Mouse (Mus musculus) olfactory bulb, adult 2 months (tissue): ENCODE results near the gene Tmem102. TPM values are rescaled to one million over a fixed set of nuclear protein-coding genes. Genes with fewer than 3 reads are reported as not detected.

Experiments
- H3K27ac ChIP-seq: fragments of 200-500 bp; 2 replicates; pipeline ENCODE4 v1.5.1; 2012; ENCODE audit warnings: low read depth, low read length; ENCODE audit not compliant: insufficient read depth
- H3K4me1 ChIP-seq: fragments of 200-500 bp; 2 replicates; pipeline ENCODE4 v1.6.1; 2012; ENCODE audit warnings: low read length; ENCODE audit not compliant: control insufficient read depth, insufficient read depth
- H3K4me3 ChIP-seq: fragments of 200-500 bp; 2 replicates; pipeline ENCODE4 v1.5.1; 2012; ENCODE audit warnings: mild to moderate bottlenecking, low read depth, low read length, moderate library complexity; ENCODE audit not compliant: insufficient read depth
- CTCF ChIP-seq: fragments of 200-500 bp; IDR thresholded peaks from 2 replicates; pipeline ENCODE4 v1.5.1; 2012; ENCODE audit warnings: low read depth, mild to moderate bottlenecking, low read length, moderate library complexity; ENCODE audit not compliant: insufficient read depth
- POLR2A ChIP-seq: fragments of 200-500 bp; IDR thresholded peaks from 2 replicates; pipeline ENCODE4 v1.6.1; 2012; ENCODE audit warnings: mild to moderate bottlenecking, low read depth, low read length, moderate library complexity; ENCODE audit not compliant: insufficient read depth
- WGBS: fragments of 180-500 bp; shearing (Covaris S2); methylation state at CpG from one replicate; pipeline ENCODE4 v1.1.7; 2018; 5-methylcytosine and 5-hydroxymethylcytosine counted together
- polyA plus RNA-seq: library from polyadenylated mRNA; stranded (reverse); fragments of >200 nt; gene quantifications from 2 replicates; pipeline ENCODE4 v1.2.4, GENCODE M21; 2012; ENCODE audit warnings: low replicate concordance; ENCODE audit not compliant: missing spikeins, insufficient read depth, insufficient read length

Gene Tmem102
- polyA plus RNA-seq, 1 experiment: not detected

DNA sequence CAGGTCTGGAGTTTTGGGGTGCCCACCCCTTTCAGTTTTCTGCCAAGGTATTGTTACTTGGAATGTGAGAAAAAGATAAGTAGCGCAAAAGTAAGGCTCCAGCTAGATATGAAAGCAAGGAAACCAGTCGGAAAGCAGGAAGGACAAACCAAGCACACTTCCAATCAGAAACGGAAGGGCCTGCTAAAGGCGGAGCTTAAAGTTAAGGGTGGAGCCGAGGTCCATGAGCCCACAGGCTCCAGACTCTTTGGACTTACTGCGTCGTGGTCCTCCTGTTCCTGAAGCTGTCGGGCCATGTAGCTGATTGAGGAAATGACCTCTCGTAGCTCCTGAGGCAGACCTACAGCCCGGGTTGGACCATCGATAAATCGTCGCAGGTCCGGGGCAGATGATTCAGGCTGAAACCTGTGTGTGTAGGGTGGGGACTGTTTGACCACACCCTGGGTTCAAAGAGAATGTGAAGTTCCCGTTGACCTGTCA is 20.6 kb downstream of the Tmem102 start:
- H3K4me3 ChIP-seq: no peak overlapping the region; the same call in 1 of the 2 replicates
- TF ChIP-seq CTCF: no peak
- TF ChIP-seq POLR2A: no peak
- H3K27ac ChIP-seq: no peak overlapping the region
- no peaks in the 10 kb centered on the region for H3K4me1 ChIP-seq
- WGBS: 43% methylated on average over 15 of the region's 15 CpGs

DNA sequence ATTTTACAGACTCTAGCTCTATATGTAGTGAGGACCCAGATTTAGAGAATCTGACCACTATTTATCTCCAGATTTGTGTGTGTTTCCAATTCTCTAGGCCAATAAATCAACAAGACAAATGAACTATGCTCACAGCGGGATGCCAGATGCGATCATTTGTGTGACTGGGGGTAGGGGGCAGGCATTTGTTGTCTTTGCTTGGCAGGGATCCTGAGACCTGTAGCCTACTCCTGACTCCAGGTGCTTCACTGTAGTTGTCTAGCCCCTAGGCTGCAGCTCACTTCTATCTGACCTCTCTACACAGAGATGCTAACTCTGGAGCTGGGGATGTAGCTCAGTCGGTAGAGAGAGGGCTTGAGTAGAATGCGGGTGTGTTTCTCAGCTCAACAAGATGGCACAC is 23.6 kb downstream of the Tmem102 start:
- WGBS: 50% methylated on average over 4 of the region's 4 CpGs
- H3K4me3 ChIP-seq: no peak overlapping the region

DNA sequence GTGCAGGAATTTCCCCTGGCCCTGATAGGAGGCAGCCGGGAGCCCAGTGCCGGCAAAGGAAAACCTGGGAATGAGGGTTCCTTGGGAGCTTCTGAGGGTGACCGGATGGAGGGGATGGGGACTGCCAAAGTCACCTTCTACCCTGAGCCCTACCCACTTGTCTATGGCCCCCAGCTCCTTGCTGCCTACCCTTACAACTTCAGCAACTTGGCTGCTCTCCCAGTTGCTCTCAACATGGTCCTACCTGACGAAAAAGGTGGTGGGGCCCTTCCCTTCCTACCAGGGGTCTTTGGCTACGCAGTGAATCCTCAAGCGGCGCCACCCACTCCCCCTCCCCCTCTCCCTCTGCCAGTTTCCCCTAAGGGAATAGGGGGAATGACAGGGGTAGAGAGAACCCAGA is 26.4 kb downstream of the Tmem102 start:
- TF ChIP-seq CTCF (no peak), POLR2A (no peak)
- Histone ChIP-seq H3K4me1 (peaks cover 15% of the 10 kb centered on the region), H3K27ac (no peak overlapping the region), H3K4me3 (no peak overlapping the region)
- WGBS: 68% methylated on average over 7 of the region's 7 CpGs

More for the DNA sequence above, 23.6 kb downstream of the Tmem102 start:
- H3K4me1 ChIP-seq: peaks cover 6% of the 10 kb centered on the region; the same call in 1 of the 2 replicates
- H3K27ac ChIP-seq: no peak overlapping the region
- no peak for TF ChIP-seq CTCF
- no peak for TF ChIP-seq POLR2A

DNA sequence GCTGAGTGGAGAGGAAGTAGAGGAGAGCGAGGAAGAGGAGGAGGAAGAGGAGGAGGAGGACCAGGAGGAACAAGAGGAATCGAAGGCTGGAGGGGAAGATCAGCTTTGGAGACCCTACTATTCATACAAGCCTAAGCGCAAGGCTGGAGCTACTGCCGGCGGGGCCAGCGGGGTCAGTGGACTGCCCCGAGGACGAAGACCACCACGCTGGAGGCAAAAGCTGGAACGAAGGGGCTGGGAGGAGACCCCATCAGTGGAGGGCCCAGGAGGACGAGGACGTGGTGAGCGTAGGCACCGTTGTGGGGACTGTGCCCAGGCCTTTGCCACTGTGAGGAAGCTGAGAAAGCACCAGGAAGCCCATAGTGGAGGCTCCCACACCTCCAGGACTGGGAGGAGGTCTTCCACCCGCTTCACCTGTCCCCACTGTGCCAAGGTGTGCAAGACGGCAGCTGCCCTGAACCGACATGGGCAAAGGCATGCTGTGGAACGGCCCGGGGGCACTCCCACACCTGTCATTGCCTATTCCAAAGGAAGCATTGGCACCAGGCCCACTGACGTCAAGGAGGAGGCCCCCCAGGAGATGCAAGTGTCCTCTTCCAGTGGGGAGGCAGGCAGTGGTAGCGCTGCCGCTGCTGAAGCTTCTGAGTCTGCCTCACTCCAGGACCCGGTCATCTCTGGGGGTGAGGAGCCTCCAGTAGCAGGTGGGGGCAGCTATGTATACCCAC is 27.0 kb downstream of the Tmem102 start:
- TF ChIP-seq POLR2A (no peak), CTCF (no peak)
- WGBS: 70% methylated on average over 23 of the region's 23 CpGs
- no peak overlapping the region for H3K4me3 ChIP-seq
- H3K4me1 ChIP-seq: peaks cover 15% of the 10 kb centered on the region
- H3K27ac ChIP-seq: no peak overlapping the region

DNA sequence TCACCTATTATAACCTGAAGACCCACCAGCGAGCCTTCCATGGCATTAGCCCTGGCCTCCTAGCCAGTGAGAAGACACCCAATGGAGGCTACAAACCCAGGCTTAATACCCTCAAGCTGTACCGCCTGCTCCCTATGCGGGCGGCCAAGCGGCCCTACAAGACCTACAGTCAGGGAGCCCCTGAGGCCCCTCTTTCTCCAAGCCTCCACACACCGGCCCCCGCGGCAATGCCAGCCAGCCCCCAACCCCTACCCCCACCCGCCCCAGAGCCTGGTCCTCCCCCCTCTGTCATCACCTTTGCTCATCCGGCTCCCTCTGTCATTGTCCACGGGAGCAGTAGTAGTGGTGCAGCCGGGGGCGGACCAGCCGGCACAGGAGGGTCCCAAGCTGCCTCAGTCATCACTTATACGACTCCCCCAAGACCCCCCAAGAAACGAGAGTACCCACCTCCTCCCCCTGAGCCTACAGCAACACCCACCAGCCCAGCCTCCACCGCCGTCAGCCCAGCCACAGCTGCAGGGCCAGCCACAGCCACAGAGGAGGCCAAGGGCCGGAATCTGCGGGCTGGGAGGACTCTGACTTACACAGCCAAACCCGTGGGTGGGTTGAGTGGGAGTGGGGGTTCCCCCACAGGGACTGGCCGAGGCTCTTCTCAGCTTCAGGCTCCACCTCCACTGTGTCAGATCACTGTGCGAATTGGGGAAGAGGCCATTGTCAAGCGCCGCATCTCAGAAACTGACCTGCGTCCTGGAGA is 27.7 kb downstream of the Tmem102 start:
- TF ChIP-seq CTCF: no peak
- no peak for TF ChIP-seq POLR2A
- H3K27ac ChIP-seq: no peak overlapping the region
- WGBS: 67% methylated on average over 26 of the region's 26 CpGs
- H3K4me1 ChIP-seq: peaks cover 15% of the 10 kb centered on the region
- no peak overlapping the region for H3K4me3 ChIP-seq

DNA sequence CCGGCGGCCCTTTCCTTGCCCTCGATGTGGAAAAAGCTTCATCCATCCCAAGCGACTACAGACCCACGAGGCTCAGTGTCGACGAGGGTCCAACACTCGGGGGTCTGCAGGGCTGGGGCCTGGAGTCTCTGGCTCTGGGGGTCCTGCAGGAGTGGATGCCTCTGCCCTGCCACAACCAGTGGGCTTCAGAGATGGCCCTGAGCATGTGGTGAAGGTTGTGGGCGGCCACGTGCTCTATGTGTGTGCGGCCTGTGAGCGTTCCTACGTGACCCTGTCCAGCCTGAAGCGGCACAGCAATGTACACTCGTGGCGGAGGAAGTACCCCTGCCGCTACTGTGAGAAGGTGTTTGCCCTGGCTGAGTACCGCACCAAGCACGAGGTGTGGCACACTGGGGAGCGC is 28.9 kb downstream of the Tmem102 start:
- Histone ChIP-seq H3K4me1 (peaks cover 15% of the 10 kb centered on the region), H3K4me3 (no peak overlapping the region), H3K27ac (no peak overlapping the region)
- no peak for TF ChIP-seq CTCF
- no peak for TF ChIP-seq POLR2A
- whole genome bisulfite sequencing: 89% methylated on average over 20 of the region's 20 CpGs

DNA sequence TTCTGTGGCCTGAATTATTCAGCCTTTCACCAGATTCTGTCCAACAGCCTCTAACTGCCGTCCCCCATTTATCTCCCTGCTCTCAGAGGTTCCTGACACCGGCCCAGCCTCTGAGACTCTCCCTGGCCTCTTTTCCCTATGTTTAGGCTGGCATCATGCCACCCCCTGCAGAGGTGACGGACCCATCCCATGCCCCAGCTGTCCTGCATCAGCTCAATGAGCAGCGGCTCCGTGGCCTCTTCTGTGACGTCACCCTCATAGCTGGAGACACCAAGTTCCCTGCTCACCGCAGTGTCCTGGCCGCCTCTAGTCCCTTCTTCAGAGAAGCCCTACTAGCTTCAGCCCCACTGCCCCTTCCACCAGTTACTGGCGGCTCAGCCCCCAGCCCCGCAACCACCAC is 29.7 kb downstream of the Tmem102 start:
- no peak for TF ChIP-seq CTCF
- TF ChIP-seq POLR2A: no peak
- Histone ChIP-seq H3K4me3 (no peak overlapping the region), H3K27ac (no peak overlapping the region), H3K4me1 (peaks cover 15% of the 10 kb centered on the region)
- WGBS: 63% methylated on average over 10 of the region's 10 CpGs

DNA sequence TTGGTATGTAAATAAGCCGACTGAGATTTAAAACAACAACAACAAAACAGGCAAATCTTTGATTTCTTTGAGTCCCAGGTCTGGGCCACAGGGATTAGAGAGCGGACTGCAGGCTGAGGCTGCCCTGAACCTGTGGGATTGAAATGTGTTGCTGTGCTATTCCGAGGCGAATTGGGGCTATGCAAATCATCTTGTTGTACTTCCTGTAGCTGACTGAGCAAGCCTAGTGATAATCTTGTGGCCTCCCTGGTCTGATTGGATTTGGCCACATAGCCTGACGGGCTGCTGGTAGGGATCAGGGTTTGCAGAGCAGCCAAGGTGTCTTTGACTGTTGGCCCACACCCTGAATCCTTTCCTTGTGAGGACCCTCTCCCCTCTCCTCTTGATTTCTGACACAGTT is 30.5 kb downstream of the Tmem102 start:
- Histone ChIP-seq H3K27ac (no peak overlapping the region), H3K4me3 (no peak overlapping the region), H3K4me1 (peaks cover 15% of the 10 kb centered on the region)
- no peak for TF ChIP-seq POLR2A
- TF ChIP-seq CTCF: no peak
- 62% methylated on average over 5 of the region's 5 CpGs for WGBS

DNA sequence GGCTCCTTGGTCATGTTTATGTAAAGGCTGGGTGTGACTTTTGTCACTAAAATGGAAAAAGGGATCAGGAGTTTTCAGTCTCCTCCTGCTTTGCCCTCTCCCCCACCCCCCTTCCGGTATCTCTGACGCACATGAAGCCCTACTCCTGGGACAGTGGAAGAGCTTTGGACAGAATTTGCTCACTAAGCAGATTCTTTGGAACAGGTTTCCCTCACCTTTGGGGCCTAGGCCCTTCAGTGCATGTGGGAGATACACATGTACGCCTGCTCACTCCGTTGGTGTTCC is 37.9 kb downstream of the Tmem102 start:
- Histone ChIP-seq H3K4me1 (peaks cover 23% of the 10 kb centered on the region), H3K4me3 (peak overlapping the region; percentile 99; the same call in 1 of the 2 replicates), H3K27ac (no peak overlapping the region)
- no peak for TF ChIP-seq POLR2A
- no peak for TF ChIP-seq CTCF
- WGBS: 52% methylated on average over 4 of the region's 4 CpGs

DNA sequence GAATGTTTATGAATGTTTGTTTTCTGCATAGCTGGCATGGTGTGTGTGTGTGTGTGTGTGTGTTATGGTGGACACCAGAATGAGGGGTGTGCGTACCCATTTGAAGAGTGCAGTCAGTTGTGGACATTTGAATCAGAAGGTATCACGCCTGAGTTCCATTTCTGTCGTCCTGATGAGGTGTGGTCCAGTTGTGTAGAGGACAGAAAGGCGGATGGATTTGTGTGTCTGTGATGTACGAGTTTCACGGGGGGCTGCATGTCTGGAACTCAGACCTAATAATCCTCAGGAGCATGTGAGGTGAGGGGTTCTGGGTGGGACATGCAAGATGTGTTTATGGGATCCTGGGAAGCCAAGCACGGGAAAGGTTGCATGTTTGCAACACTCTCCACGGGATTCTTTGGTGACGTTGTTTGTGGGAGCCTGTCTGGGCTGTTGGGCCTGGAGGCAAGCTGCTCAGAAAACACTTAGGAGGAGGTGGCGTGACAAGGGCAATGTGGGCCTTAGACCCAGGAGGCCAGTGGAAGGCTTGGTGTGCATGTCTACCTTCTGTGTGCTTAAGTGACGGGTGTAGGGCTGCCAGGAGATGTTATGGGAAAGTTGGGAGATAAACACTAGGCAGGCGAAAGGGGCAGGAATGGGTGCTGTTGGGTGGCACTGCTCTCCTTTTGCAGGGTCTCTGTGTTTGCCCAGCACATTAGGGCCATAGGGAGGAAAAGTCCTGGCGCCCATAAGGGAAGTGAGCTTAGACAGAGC is 38.4 kb downstream of the Tmem102 start:
- peaks cover 23% of the 10 kb centered on the region for H3K4me1 ChIP-seq
- TF ChIP-seq CTCF (no peak), POLR2A (no peak)
- 47% methylated on average over 13 of the region's 13 CpGs for WGBS
- peak overlapping the region; percentile 63 for H3K27ac ChIP-seq
- peak overlapping the region; percentile 99 for H3K4me3 ChIP-seq
